Mouse (Mus musculus) lung, postnatal 0 days (tissue): ENCODE measurements around the gene Kncn. TPM values are rescaled to one million over a fixed set of nuclear protein-coding genes. Genes with fewer than 3 reads are reported as not detected.
A peak's percentile ranks its signal among the peaks of the same experiment; 100 is the strongest.

Experiments
- ATAC-seq: fragments of 200-750 bp; cut with Nextera tagmentation; 2 replicates; pipeline ENCODE4 v1.8.0; 2017; ENCODE audit warnings: moderate library complexity
- DNase-seq: peaks from one replicate; pipeline ENCODE4 v3.0.0-alpha.2; 2016; ENCODE audit warnings: low spot score
- H3K27ac ChIP-seq: fragments of 300-500 bp; sonication (generic); 2 replicates; pipeline ENCODE4 v1.5.1; 2014; ENCODE audit warnings: antibody characterized with exemption, mild to moderate bottlenecking, low read length, mixed read lengths
- H3K27me3 ChIP-seq: fragments of 300-500 bp; sonication (generic); replicated peaks from 2 replicates; pipeline ENCODE4 v1.6.1; 2014; ENCODE audit warnings: low read length, mixed read lengths; ENCODE audit not compliant: insufficient read depth
- H3K36me3 ChIP-seq: fragments of 300-500 bp; sonication (generic); 2 replicates; pipeline ENCODE4 v1.6.1; 2014; ENCODE audit warnings: low read length, mixed read lengths; ENCODE audit not compliant: insufficient read depth
- H3K4me1 ChIP-seq: fragments of 300-500 bp; sonication (generic); 2 replicates; pipeline ENCODE4 v1.6.1; 2014; ENCODE audit warnings: antibody characterized with exemption, low read depth, low read length, mixed read lengths; ENCODE audit not compliant: insufficient read depth
- H3K4me2 ChIP-seq: fragments of 300-500 bp; sonication (generic); replicated peaks from 2 replicates; pipeline ENCODE4 v1.6.1; 2014; ENCODE audit warnings: low read depth, mild to moderate bottlenecking, low read length, moderate library complexity, mixed read lengths
- H3K4me3 ChIP-seq: fragments of 300-500 bp; sonication (generic); 2 replicates; pipeline ENCODE4 v1.5.1; 2014; ENCODE audit warnings: low read depth, low read length
- H3K9ac ChIP-seq: fragments of 300-500 bp; sonication (generic); replicated peaks from 2 replicates; pipeline ENCODE4 v1.6.1; 2014; ENCODE audit warnings: low read depth, mild to moderate bottlenecking
- H3K9me3 ChIP-seq: fragments of 300-500 bp; sonication (generic); 2 replicates; pipeline ENCODE4 v1.6.1; 2016; ENCODE audit warnings: low read length, mixed read lengths
- CTCF ChIP-seq: IDR thresholded peaks from 2 replicates; pipeline ENCODE4 v1.5.1; 2016; ENCODE audit warnings: antibody characterized with exemption, mild to moderate bottlenecking
- EP300 ChIP-seq: IDR thresholded peaks from 2 replicates; pipeline ENCODE4 v1.6.1; 2016; ENCODE audit warnings: antibody characterized with exemption, mild to moderate bottlenecking, control low read depth
- WGBS: fragments of 180-500 bp; shearing (Covaris S2); extraction: QIAGEN DNeasy Blood & Tissue Kit; methylation state at CpG from one replicate; pipeline ENCODE4 v1.1.7; 2014; 5-methylcytosine and 5-hydroxymethylcytosine counted together
- polyA plus RNA-seq: library from polyadenylated mRNA; unstranded; fragments of >200 nt; fragmentation: Nextera tagmentation; extraction: Ambion mirVana; gene quantifications from 2 replicates; pipeline ENCODE4 v1.2.1, GENCODE M21; 2015

The Kncn gene
- polyA plus RNA-seq, 1 experiment from 2014 or later: not detected

DNA sequence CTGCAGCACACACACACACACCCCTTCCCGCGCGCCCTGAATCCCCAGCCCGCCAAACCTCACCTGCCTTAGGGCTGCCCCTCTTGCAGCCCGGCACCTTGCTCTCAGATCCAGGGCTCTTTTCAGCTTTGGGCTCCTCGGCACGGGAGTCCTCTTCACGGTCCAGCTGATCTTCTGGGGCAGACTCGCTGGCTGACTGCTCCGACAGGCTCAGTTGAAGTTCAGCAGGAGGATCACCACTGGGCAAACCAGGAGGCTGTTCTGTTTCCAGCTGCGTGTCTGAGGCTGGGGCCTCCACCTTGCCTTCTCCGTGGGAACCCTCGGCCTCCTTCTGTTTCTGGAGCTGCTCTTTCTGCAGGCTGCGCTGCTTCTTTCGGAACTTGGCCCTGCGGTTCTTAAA is 35.7 kb downstream of the Kncn start:
- no peak for TF ChIP-seq EP300
- Histone ChIP-seq H3K4me2 (no peak overlapping the region), H3K27ac (no peak overlapping the region), H3K4me1 (no peaks in the 10 kb centered on the region), H3K9me3 (no peaks in the 10 kb centered on the region), H3K9ac (no peak overlapping the region), H3K27me3 (0 out of 2 replicates have a peak, but pooled peaks cover 3% of the 10 kb centered on the region), H3K36me3 (no peaks in the 10 kb centered on the region), H3K4me3 (no peak overlapping the region)
- 77% methylated on average over 16 of the region's 16 CpGs for WGBS
- DNase-seq (no peak), ATAC-seq (no peak)

DNA sequence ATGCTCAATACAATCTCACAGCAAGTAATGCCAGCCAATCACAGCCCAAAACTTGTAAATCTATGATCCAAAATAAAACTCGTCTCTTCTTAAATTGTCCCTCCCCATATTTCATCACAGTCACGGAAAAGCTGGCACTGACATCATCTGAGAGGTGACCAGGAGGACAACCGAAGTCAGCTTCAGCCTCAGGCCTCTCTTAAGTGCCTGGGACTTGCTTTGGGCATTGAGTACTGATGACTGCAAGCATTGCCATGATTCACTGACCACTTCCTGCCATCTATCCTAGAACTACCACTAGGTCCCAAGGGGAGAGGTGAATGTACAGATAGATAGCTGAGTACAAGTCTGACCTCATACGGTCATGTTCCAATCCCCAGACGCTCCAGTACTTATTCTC is 38.5 kb downstream of the Kncn start:
- 77% methylated on average over 5 of the region's 5 CpGs for WGBS
- Histone ChIP-seq H3K4me3 (no peak overlapping the region), H3K27ac (no peak overlapping the region), H3K4me2 (no peak overlapping the region), H3K4me1 (no peaks in the 10 kb centered on the region), H3K36me3 (no peaks in the 10 kb centered on the region), H3K9ac (no peak overlapping the region), H3K27me3 (no peaks in the 10 kb centered on the region), H3K9me3 (no peaks in the 10 kb centered on the region)
- TF ChIP-seq CTCF: no peak
- no peak for DNase-seq
- ATAC-seq: no peak

DNA sequence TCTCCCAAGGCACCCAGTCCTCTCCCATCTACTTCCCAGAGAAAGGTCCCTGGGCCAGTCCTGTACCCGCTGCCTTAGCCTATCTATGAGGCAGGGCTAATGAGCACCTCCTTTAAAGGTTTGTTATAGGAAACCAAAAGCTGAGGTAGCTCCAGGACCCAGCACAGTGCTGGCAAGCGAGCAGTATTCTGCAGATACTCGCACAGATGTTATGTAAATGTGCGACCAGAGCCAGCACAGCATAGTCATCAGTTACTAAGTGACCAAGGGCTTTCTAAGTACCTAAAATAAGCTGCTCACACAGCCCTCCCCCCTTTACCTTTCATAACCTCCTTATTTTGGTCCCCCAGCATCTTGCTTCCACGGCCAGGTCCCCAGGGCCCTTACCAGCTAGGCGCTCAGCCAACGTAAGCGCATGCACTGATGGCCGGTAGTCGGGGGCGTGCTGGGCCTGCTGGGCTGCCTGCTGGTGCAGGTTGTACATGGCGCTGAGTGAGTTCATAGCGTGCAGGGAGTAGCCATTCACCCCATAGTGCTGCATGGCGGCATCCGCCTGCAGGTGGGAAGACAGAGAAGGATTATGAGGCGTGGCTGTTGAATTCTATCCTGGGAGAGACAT is 39.2 kb downstream of the Kncn start:
- no peaks in the 10 kb centered on the region for H3K9me3 ChIP-seq
- ATAC-seq (no peak), DNase-seq (no peak)
- no peaks in the 10 kb centered on the region for H3K4me1 ChIP-seq
- no peak overlapping the region for H3K9ac ChIP-seq
- 69% methylated on average over 16 of the region's 16 CpGs for WGBS
- no peak overlapping the region for H3K4me3 ChIP-seq
- no peaks in the 10 kb centered on the region for H3K27me3 ChIP-seq
- H3K36me3 ChIP-seq: no peaks in the 10 kb centered on the region
- no peak overlapping the region for H3K4me2 ChIP-seq
- no peak overlapping the region for H3K27ac ChIP-seq
- TF ChIP-seq EP300: no peak
- TF ChIP-seq CTCF: no peak

DNA sequence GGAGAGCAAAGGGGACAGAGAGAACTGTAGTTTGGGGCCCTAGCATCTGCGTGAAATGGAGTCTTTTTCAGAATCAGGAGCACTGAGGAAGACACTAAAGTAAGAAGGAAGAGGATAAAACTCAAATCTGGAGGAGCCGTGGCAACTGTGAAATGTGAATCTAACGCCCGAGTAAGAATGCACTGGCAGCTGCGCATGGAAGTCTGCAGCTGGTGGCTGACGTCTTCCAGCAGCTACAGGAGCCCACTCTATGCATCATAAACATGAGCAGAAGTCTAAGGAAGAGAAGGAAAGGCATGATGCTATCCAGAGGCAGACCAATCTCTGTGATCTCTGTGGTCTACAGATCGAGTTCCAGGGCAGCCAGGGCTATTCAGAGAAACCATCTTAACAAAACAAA is 43.4 kb downstream of the Kncn start:
- H3K27me3 ChIP-seq: peaks cover 16% of the 10 kb centered on the region; the same call in 1 of the 2 replicates
- no peak overlapping the region for H3K9ac ChIP-seq
- H3K4me2 ChIP-seq: no peak overlapping the region
- no peaks in the 10 kb centered on the region for H3K36me3 ChIP-seq
- H3K4me3 ChIP-seq: no peak overlapping the region
- H3K9me3 ChIP-seq: no peaks in the 10 kb centered on the region
- no peak for TF ChIP-seq CTCF
- no peak for TF ChIP-seq EP300
- no peak for DNase-seq
- ATAC-seq: no peak
- H3K27ac ChIP-seq: no peak overlapping the region
- H3K4me1 ChIP-seq: no peaks in the 10 kb centered on the region
- 39% methylated on average over 7 of the region's 7 CpGs for WGBS

DNA sequence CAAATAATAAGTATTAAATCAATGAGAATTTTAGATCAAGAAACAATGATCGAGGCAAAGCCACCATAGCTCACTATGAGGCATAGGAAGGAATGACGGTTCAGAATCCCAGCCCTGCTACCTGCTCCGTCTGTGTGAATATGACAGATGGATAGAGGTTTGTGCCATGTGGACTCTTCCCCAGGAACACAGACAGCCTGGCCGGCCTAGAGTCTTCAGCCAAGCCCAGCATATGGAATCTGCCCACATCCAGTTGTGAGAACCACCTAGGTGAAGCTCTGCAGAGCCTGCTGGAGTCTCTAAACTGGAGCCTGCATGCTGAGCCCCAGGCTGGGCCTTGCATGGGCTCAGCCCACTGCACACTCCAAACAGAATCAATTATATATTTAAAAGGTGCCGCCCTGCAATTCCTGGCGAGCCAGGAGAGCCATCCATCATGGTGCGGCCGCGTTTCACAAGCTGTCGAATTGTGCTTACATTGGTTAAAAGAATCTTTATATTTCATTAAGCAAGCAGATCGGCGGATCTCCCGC is 47.4 kb downstream of the Kncn start:
- Histone ChIP-seq H3K27me3 (peaks cover 37% of the 10 kb centered on the region), H3K4me3 (no peak overlapping the region), H3K4me1 (no peaks in the 10 kb centered on the region), H3K9ac (no peak overlapping the region), H3K9me3 (no peaks in the 10 kb centered on the region), H3K36me3 (no peaks in the 10 kb centered on the region), H3K27ac (no peak overlapping the region), H3K4me2 (no peak overlapping the region)
- TF ChIP-seq CTCF (no peak), EP300 (no peak)
- no peak for DNase-seq
- 37% methylated on average over 13 of the region's 13 CpGs for WGBS
- no peak for ATAC-seq

DNA sequence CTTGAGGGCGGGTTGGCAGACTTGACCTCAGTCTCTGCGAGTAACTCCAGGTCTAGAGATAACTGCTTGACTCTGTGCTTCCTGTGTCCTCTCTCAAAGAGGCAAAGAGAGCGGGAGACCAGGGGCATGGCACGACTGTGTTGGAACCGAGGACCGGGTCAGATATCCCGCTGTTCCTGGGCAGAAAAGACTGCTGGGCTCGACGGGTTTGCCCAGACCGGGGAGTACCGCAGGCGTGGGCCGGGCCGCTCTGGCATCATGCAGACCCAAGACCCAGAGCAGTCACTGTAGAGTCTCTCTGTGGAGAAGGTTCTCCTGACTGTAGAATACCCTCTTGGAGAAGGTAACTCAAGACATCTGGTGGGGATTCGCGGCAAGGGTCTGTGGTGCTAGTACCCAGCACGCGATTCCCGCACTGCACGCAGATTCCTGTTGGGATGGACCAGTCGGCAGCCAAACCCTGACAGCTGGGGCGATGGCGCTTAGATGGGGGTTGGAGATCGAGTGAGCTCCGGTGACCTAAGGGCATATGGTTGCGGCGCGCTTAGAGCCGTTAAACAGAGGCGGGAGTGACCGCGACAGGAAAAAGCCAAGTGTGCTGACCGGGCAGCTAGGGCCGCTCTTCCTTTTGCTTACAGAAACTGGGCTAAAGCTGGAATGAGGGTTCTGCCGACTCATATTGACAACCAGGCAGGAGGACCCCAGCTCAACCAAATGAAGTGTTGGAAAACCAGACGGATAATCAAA is 51.8 kb downstream of the Kncn start:
- Histone ChIP-seq H3K27me3 (peaks cover 74% of the 10 kb centered on the region), H3K27ac (no peak overlapping the region), H3K36me3 (no peaks in the 10 kb centered on the region), H3K4me3 (0 out of 2 replicates have a peak overlapping the region, but pooled peaks have one; percentile 12), H3K9ac (no peak overlapping the region), H3K9me3 (no peaks in the 10 kb centered on the region), H3K4me1 (no peaks in the 10 kb centered on the region; the same call in 1 of the 2 replicates), H3K4me2 (0 out of 2 replicates have a peak overlapping the region, but pooled peaks have one; percentile 11)
- ATAC-seq: no peak
- no peak for DNase-seq
- TF ChIP-seq CTCF: no peak
- TF ChIP-seq EP300: no peak
- 2% methylated on average over 36 of the region's 36 CpGs for WGBS
